Mouse (Mus musculus) neural tube, embryonic 15.5 days (tissue): ENCODE measurements around the gene Bcl3. TPM values are rescaled to one million over a fixed set of nuclear protein-coding genes. Genes with fewer than 3 reads are reported as not detected.
A peak's percentile ranks its signal among the peaks of the same experiment; 100 is the strongest.

Source experiments
- ATAC-seq: fragments of 200-750 bp; cut with Nextera tagmentation; 2 replicates; pipeline ENCODE4 v1.8.0; 2017; ENCODE audit warnings: mild to moderate bottlenecking, moderate TSS enrichment, moderate library complexity; ENCODE audit not compliant: low FRiP score
- H3K27ac ChIP-seq: fragments of 300-500 bp; sonication (generic); replicated peaks from 2 replicates; pipeline ENCODE4 v1.5.1; 2015; ENCODE audit warnings: mild to moderate bottlenecking, inconsistent platforms
- H3K27me3 ChIP-seq: fragments of 300-500 bp; sonication (generic); replicated peaks from 2 replicates; pipeline ENCODE4 v1.6.1; 2015; ENCODE audit warnings: inconsistent platforms
- H3K36me3 ChIP-seq: fragments of 300-500 bp; sonication (generic); 2 replicates; pipeline ENCODE4 v1.6.1; 2015; ENCODE audit warnings: inconsistent platforms
- H3K4me1 ChIP-seq: fragments of 300-500 bp; sonication (generic); 2 replicates; pipeline ENCODE4 v1.6.1; 2015; ENCODE audit warnings: inconsistent platforms
- H3K4me2 ChIP-seq: fragments of 300-500 bp; sonication (generic); 2 replicates; pipeline ENCODE4 v1.6.1; 2015; ENCODE audit warnings: inconsistent platforms, mild to moderate bottlenecking, moderate library complexity
- H3K4me3 ChIP-seq: fragments of 300-500 bp; sonication (generic); replicated peaks from 2 replicates; pipeline ENCODE4 v1.5.1; 2015; ENCODE audit warnings: mild to moderate bottlenecking, inconsistent platforms
- H3K9ac ChIP-seq: fragments of 300-500 bp; sonication (generic); replicated peaks from 2 replicates; pipeline ENCODE4 v1.6.1; 2015; ENCODE audit warnings: mild to moderate bottlenecking, inconsistent platforms
- H3K9me3 ChIP-seq: fragments of 300-500 bp; sonication (generic); replicated peaks from 2 replicates; pipeline ENCODE4 v1.6.1; 2016; ENCODE audit warnings: inconsistent platforms
- WGBS: fragments of 180-500 bp; shearing (Covaris S2); methylation state at CpG from one replicate; pipeline ENCODE4 v1.1.7; 2015; ENCODE audit warnings: mixed read lengths; 5-methylcytosine and 5-hydroxymethylcytosine counted together
- polyA plus RNA-seq: library from polyadenylated mRNA; unstranded; fragments of >200 nt; fragmentation: Nextera tagmentation; extraction: Ambion mirVana; gene quantifications from 2 replicates; pipeline ENCODE4 v1.2.1, GENCODE M21; 2015

The Bcl3 gene
- polyA plus RNA-seq, 1 experiment from 2014 or later: 1.2 TPM

- H3K27me3 ChIP-seq: no peaks in the 10 kb centered on the region
- no peaks in the 10 kb centered on the region for H3K36me3 ChIP-seq
- no peak for ATAC-seq
- no peaks in the 10 kb centered on the region for H3K9me3 ChIP-seq
- H3K4me2 ChIP-seq: no peak overlapping the region
- H3K4me3 ChIP-seq: no peak overlapping the region
- H3K27ac ChIP-seq: no peak overlapping the region
- H3K9ac ChIP-seq: no peak overlapping the region
- 94% methylated on average over 7 of the region's 7 CpGs for WGBS
- H3K4me1 ChIP-seq: no peaks in the 10 kb centered on the region
Observed at GRCm38 (mm10) chr7:19781741-19782140, 40.8 kb downstream of the Bcl3 start.

- 84% methylated on average over 4 of the region's 4 CpGs for WGBS
- Histone ChIP-seq H3K27me3 (no peaks in the 10 kb centered on the region), H3K9me3 (no peaks in the 10 kb centered on the region), H3K4me2 (no peak overlapping the region), H3K4me3 (no peak overlapping the region), H3K36me3 (no peaks in the 10 kb centered on the region), H3K4me1 (no peaks in the 10 kb centered on the region), H3K9ac (no peak overlapping the region), H3K27ac (no peak overlapping the region)
- no peak for ATAC-seq
Observed at GRCm38 (mm10) chr7:19779903-19780302, 42.7 kb downstream of the Bcl3 start.

- H3K4me1 ChIP-seq: no peaks in the 10 kb centered on the region
- H3K9ac ChIP-seq: no peak overlapping the region
- no peak overlapping the region for H3K4me2 ChIP-seq
- no peaks in the 10 kb centered on the region for H3K36me3 ChIP-seq
- ATAC-seq: no peak
- 84% methylated on average over 8 of the region's 8 CpGs for WGBS
- no peaks in the 10 kb centered on the region for H3K27me3 ChIP-seq
- H3K9me3 ChIP-seq: no peaks in the 10 kb centered on the region
- no peak overlapping the region for H3K4me3 ChIP-seq
- H3K27ac ChIP-seq: no peak overlapping the region
Observed at GRCm38 (mm10) chr7:19778645-19779044, 43.9 kb downstream of the Bcl3 start.

GRCm38 (mm10) chr7:19777049-19777723 is 45.4 kb downstream of the Bcl3 start:
- no peak overlapping the region for H3K4me3 ChIP-seq
- no peaks in the 10 kb centered on the region for H3K9me3 ChIP-seq
- no peak for ATAC-seq
- peaks cover under 1% of the 10 kb centered on the region for H3K27me3 ChIP-seq
- H3K27ac ChIP-seq: no peak overlapping the region
- no peaks in the 10 kb centered on the region for H3K36me3 ChIP-seq
- WGBS: 86% methylated on average over 11 of the region's 11 CpGs
- no peak overlapping the region for H3K9ac ChIP-seq
- no peak overlapping the region for H3K4me2 ChIP-seq
- no peaks in the 10 kb centered on the region for H3K4me1 ChIP-seq

- WGBS: 58% methylated on average over 4 of the region's 4 CpGs
- H3K9ac ChIP-seq: no peak overlapping the region
- ATAC-seq: no peak
- no peak overlapping the region for H3K27ac ChIP-seq
- H3K36me3 ChIP-seq: no peaks in the 10 kb centered on the region
- peaks cover 40% of the 10 kb centered on the region for H3K27me3 ChIP-seq
- no peak overlapping the region for H3K4me2 ChIP-seq
- peaks cover 26% of the 10 kb centered on the region for H3K4me1 ChIP-seq
- H3K9me3 ChIP-seq: no peaks in the 10 kb centered on the region
- H3K4me3 ChIP-seq: no peak overlapping the region
Observed at GRCm38 (mm10) chr7:19771682-19772081, 50.9 kb downstream of the Bcl3 start.

GRCm38 (mm10) chr7:19770984-19771391 is 51.6 kb downstream of the Bcl3 start, which contains the start of gene Bcam:
Bcam (minus strand) TSS chr7:19771016.
- peaks cover 26% of the 10 kb centered on the region for H3K4me1 ChIP-seq
- ATAC-seq: peak; percentile 43

GRCm38 (mm10) chr7:19770375-19770754 is 52.2 kb downstream of the Bcl3 start:
- Histone ChIP-seq H3K9ac (peak overlapping the region; percentile 41), H3K4me3 (peak overlapping the region; percentile 41), H3K4me2 (peak overlapping the region; percentile 82), H3K36me3 (no peaks in the 10 kb centered on the region), H3K9me3 (no peaks in the 10 kb centered on the region), H3K4me1 (peaks cover 26% of the 10 kb centered on the region), H3K27ac (no peak overlapping the region), H3K27me3 (peaks cover 40% of the 10 kb centered on the region)
- peak; percentile 80 for ATAC-seq
- 0% methylated on average over 28 of the region's 28 CpGs for WGBS

More at GRCm38 (mm10) chr7:19770984-19771391, 51.6 kb downstream of the Bcl3 start, which contains the start of gene Bcam:
- peak within 1 kb of the TSS; percentile 82 for H3K4me2 ChIP-seq
- peaks cover 40% of the 10 kb centered on the region for H3K27me3 ChIP-seq
- 5% methylated on average over 9 of the region's 9 CpGs for WGBS
- peak within 1 kb of the TSS; percentile 41 for H3K9ac ChIP-seq
- no peaks in the 10 kb centered on the region for H3K9me3 ChIP-seq
- no peak within 1 kb of the TSS for H3K27ac ChIP-seq
- H3K36me3 ChIP-seq: no peaks in the 10 kb centered on the region
- peak within 1 kb of the TSS; percentile 41 for H3K4me3 ChIP-seq

GRCm38 (mm10) chr7:19769434-19770374 is 52.9 kb downstream of the Bcl3 start:
- Histone ChIP-seq H3K4me1 (peaks cover 26% of the 10 kb centered on the region), H3K9ac (peak overlapping the region; percentile 41), H3K27me3 (peaks cover 40% of the 10 kb centered on the region), H3K27ac (no peak overlapping the region), H3K36me3 (no peaks in the 10 kb centered on the region), H3K9me3 (no peaks in the 10 kb centered on the region), H3K4me3 (peak overlapping the region; percentile 41), H3K4me2 (peak overlapping the region; percentile 82)
- 11% methylated on average over 16 of the region's 16 CpGs for WGBS
- ATAC-seq: peak; percentile 6; the same call in 1 of the 2 replicates

- ATAC-seq: no peak
- no peaks in the 10 kb centered on the region for H3K9me3 ChIP-seq
- no peak overlapping the region for H3K9ac ChIP-seq
- H3K27me3 ChIP-seq: peaks cover 40% of the 10 kb centered on the region
- H3K27ac ChIP-seq: no peak overlapping the region
- peak overlapping the region; percentile 82; the same call in 1 of the 2 replicates for H3K4me2 ChIP-seq
- 33% methylated on average over 4 of the region's 4 CpGs for WGBS
- no peaks in the 10 kb centered on the region for H3K36me3 ChIP-seq
- H3K4me3 ChIP-seq: no peak overlapping the region
- H3K4me1 ChIP-seq: peaks cover 26% of the 10 kb centered on the region
Observed at GRCm38 (mm10) chr7:19769001-19769400, 53.6 kb downstream of the Bcl3 start.

- no peak overlapping the region for H3K9ac ChIP-seq
- no peak for ATAC-seq
- H3K4me1 ChIP-seq: peaks cover 26% of the 10 kb centered on the region
- H3K27me3 ChIP-seq: peaks cover 40% of the 10 kb centered on the region
- no peaks in the 10 kb centered on the region for H3K36me3 ChIP-seq
- H3K9me3 ChIP-seq: no peaks in the 10 kb centered on the region
- WGBS: 76% methylated on average over 14 of the region's 14 CpGs
- H3K4me2 ChIP-seq: no peak overlapping the region
- no peak overlapping the region for H3K27ac ChIP-seq
- no peak overlapping the region for H3K4me3 ChIP-seq
Observed at GRCm38 (mm10) chr7:19768251-19768650, 54.3 kb downstream of the Bcl3 start.

GRCm38 (mm10) chr7:19764581-19764980 is 58.0 kb downstream of the Bcl3 start:
- Histone ChIP-seq H3K27ac (no peak overlapping the region), H3K4me3 (no peak overlapping the region), H3K9me3 (no peaks in the 10 kb centered on the region), H3K36me3 (no peaks in the 10 kb centered on the region), H3K9ac (no peak overlapping the region), H3K27me3 (peaks cover 16% of the 10 kb centered on the region), H3K4me1 (peaks cover 8% of the 10 kb centered on the region), H3K4me2 (no peak overlapping the region)
- WGBS: 93% methylated on average over 8 of the region's 9 CpGs
- ATAC-seq: no peak
